Mouse (Mus musculus): Measurements from ENCODE around the gene Klhl10. TPM values are rescaled to one million over a fixed set of nuclear protein-coding genes. Genes with fewer than 3 reads are reported as not detected.

The Klhl10 gene
- polyA plus RNA-seq (2017; shearing (Covaris generic)), result 0.42 TPM

GRCm38 (mm10) chr11:100441797-100442196 is at the start of gene Klhl10, which contains the start of gene Nt5c3b:
Gene Klhl10, plus strand, starts transcription at chr11:100441917.
Gene Nt5c3b, minus strand, starts transcription at chr11:100441808.

GRCm38 (mm10) chr11:100397600-100398389 is 43.9 kb upstream of the Klhl10 start, which contains the start of gene Jup:
Gene Jup, minus strand, starts transcription at chr11:100397763.

GRCm38 (mm10) chr11:100414021-100414913 is 27.4 kb upstream of the Klhl10 start, which contains the start of gene P3h4:
Gene P3h4, minus strand, starts transcription at chr11:100414836.

GRCm38 (mm10) chr11:100414914-100415822 is 26.5 kb upstream of the Klhl10 start, which contains the start of gene Fkbp10:
Gene Fkbp10, plus strand, starts transcription at chr11:100415697.

GRCm38 (mm10) chr11:100472197-100472934 is 30.6 kb downstream of the Klhl10 start, which contains the start of gene Klhl11:
Gene Klhl11, minus strand, starts transcription at chr11:100472741.

Other genes starting within 250 kb of the Klhl10 start
- not detected for gene Krt9, start 248.7 kb upstream of the Klhl10 start, polyA plus RNA-seq (2017; shearing (Covaris generic))
- not detected for gene Krt14, start 234.4 kb upstream of the Klhl10 start, polyA plus RNA-seq (2017; shearing (Covaris generic))
- not detected for gene Krt16, start 193.0 kb upstream of the Klhl10 start, polyA plus RNA-seq (2017; shearing (Covaris generic))
- gene Krt17, start 180.9 kb upstream of the Klhl10 start, polyA plus RNA-seq (2017; shearing (Covaris generic)), result 0.24 TPM
- not detected for gene Krt42, start 172.0 kb upstream of the Klhl10 start, polyA plus RNA-seq (2017; shearing (Covaris generic))
- 5,204 TPM for gene Eif1, start 122.0 kb upstream of the Klhl10 start, polyA plus RNA-seq (2017; shearing (Covaris generic))
- not detected for gene Gast, start 107.5 kb upstream of the Klhl10 start, polyA plus RNA-seq (2017; shearing (Covaris generic))
- gene Hap1, start 85.8 kb upstream of the Klhl10 start, polyA plus RNA-seq (2017; shearing (Covaris generic)), result 1.3 TPM
- 0.87 TPM for gene Jup, start 44.2 kb upstream of the Klhl10 start, polyA plus RNA-seq (2017; shearing (Covaris generic))
- gene P3h4, start 27.1 kb upstream of the Klhl10 start, polyA plus RNA-seq (2017; shearing (Covaris generic)), result not detected
- not detected for gene Fkbp10, start 26.2 kb upstream of the Klhl10 start, polyA plus RNA-seq (2017; shearing (Covaris generic))
- gene Nt5c3b, start 109 bp upstream of the Klhl10 start, polyA plus RNA-seq (2017; shearing (Covaris generic)), result 86.3 TPM
- 6.8 TPM for gene Klhl11, start 30.8 kb downstream of the Klhl10 start, polyA plus RNA-seq (2017; shearing (Covaris generic))
- 187 TPM for gene Acly, start 86.1 kb downstream of the Klhl10 start, polyA plus RNA-seq (2017; shearing (Covaris generic))
- 0.14 TPM for gene Ttc25, start 103.7 kb downstream of the Klhl10 start, polyA plus RNA-seq (2017; shearing (Covaris generic))
- 118 TPM for gene Cnp, start 133.0 kb downstream of the Klhl10 start, polyA plus RNA-seq (2017; shearing (Covaris generic))
- 13.1 TPM for gene Nkiras2, start 177.3 kb downstream of the Klhl10 start, polyA plus RNA-seq (2017; shearing (Covaris generic))
- gene Dnajc7, start 178.3 kb downstream of the Klhl10 start, polyA plus RNA-seq (2017; shearing (Covaris generic)), result 444 TPM

Data from effector memory CD4-positive, alpha-beta T cell, adult 5 months (primary cell).